Mouse (Mus musculus): ENCODE data around the gene Tmem126a. TPM values are rescaled to one million over a fixed set of nuclear protein-coding genes. Genes with fewer than 3 reads are reported as not detected.

The Tmem126a gene
- polyA plus RNA-seq (2016; fragmentation: Nextera tagmentation; extraction: Ambion mirVana), result 143 and 146 TPM in 2 replicates

DNA sequence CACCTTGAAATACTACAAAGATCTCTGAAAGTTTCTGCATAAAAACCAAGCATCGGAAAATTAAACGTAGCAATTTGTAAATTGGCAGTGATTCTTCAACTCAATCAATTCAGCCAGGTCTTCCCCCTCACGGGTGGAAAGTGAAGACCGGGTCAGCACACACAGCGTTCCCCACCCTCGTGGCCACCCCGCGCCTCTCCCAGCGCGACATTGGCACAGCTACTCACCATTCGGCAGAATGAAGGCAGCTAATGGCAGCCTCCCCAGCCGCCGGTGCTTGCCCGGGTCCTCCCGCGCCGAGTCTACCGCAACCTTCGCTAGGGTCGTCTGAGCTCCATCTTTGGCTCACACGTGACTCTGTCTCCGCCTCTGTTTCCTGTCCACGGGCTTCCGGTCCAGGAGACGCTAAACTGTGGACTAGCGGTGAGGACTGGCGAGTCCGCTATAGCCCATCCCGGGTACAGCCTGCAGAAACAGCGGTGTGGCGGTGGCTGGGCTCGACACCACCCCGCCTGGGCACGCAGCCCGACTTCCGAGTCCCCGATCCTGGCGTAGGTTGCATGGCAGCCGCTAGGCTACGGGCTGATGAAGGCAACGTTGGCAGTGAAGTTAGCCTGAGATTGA lies at the start of gene Tmem126a:
Gene Tmem126a, minus strand, starts transcription at position 385 of the 624 bp plus-strand sequence.
- peak; percentile 91 for DNase-seq (ENCODE audit: low spot score)
- Histone ChIP-seq H3K27ac (replicated peaks) (peak within 1 kb of the TSS; percentile 91), H3K9me3 (replicated peaks) (no peaks in the 10 kb centered on the region), H3K4me3 (peak within 1 kb of the TSS; percentile 77), H3K27me3 (ENCODE audit: low read depth, poor library complexity, severe bottlenecking) (no peaks in the 10 kb centered on the region), H3K36me3 (peaks cover 25% of the 10 kb centered on the region), H3K4me1 (peaks cover 18% of the 10 kb centered on the region)
- WGBS, result under 1% methylated on average over 41 of the region's 41 CpGs

DNA sequence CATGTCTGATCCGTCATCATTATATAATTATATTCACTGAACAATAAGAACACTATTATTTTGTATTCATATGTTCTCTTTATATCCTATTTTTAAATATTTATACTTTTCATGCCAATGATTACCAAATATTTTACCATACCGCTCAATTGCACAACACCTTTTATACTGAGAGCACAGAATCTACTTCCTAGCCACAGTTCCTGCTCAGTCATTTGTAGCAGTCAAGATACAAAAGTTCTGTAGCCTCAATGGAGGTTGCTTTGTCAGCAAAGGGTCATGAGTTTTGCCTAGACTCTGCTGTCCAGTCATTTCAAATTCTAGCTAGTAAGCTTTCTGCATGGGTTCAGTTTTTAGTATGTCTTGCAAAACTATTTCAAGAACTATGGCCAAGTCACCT lies 25.6 kb upstream of the Tmem126a start:
- WGBS, result 84% methylated on average over 2 of the region's 2 CpGs
- H3K4me3 ChIP-seq, result no peak overlapping the region
- no peaks in the 10 kb centered on the region for H3K9me3 ChIP-seq (replicated peaks)
- H3K27ac ChIP-seq (replicated peaks), result no peak overlapping the region
- H3K36me3 ChIP-seq, result no peaks in the 10 kb centered on the region
- no peaks in the 10 kb centered on the region for H3K4me1 ChIP-seq
- no peak for DNase-seq (ENCODE audit: low spot score)
- H3K27me3 ChIP-seq (ENCODE audit: low read depth, poor library complexity, severe bottlenecking), result peaks cover 1% of the 10 kb centered on the region; the same call in 1 of the 2 replicates

DNA sequence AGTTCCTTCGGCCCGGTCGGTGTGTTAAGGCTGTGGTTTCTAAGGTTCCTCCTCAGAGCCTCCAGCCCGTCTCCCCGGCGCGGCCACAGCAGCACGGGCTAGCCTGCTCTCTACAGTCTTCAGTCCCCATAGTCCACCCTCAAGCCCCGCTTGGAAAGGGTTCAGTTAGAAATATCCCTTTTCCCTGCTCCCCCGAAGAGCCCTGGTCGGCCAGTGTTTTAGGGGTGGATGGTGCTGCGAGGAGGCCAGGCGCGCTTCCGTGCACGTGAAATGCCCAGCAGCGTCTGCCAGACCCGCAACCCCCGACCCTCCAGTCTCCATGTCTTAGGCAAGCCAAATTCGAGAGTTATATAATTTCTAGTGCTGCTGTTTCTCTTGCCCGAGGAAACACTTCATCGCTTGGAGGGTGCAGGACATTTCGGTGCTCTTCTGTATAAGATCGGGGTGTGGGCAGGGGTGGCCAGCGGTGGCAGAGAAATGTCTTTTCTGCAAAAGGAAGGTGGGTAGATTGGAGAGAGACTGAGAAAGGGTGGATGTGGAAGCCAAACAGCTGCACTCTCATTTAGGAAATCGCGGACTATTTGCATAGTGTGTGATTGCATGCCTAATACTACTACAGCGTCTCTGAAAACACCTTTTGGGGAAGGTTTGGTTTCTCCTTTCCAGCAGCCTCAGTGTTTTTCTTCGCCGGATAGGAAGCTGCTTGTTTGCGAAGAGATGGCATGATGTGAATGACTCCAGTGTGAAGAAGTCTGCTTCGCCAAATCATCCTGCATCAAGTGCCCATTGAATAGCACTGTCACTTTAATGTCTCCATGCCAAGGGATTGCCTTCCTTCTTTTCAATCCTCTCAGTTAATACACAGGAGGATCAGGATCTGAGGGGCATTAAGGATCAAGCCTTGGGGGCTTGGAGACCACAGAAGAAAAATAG lies 19.6 kb upstream of the Tmem126a start, which contains the start of gene Dlg2:
Gene Dlg2, plus strand, starts transcription at position 360 of the 933 bp plus-strand sequence.
- no peaks in the 10 kb centered on the region for H3K36me3 ChIP-seq
- H3K4me1 ChIP-seq, result peaks cover 19% of the 10 kb centered on the region
- peak within 1 kb of the TSS; percentile 88 for H3K27ac ChIP-seq (replicated peaks)
- peak within 1 kb of the TSS; percentile 72 for H3K4me3 ChIP-seq
- peaks cover 9% of the 10 kb centered on the region; the same call in 1 of the 2 replicates for H3K27me3 ChIP-seq (ENCODE audit: low read depth, poor library complexity, severe bottlenecking)
- WGBS, result under 1% methylated on average over 32 of the region's 32 CpGs
- H3K9me3 ChIP-seq (replicated peaks), result no peaks in the 10 kb centered on the region
- DNase-seq (ENCODE audit: low spot score), result no peak

DNA sequence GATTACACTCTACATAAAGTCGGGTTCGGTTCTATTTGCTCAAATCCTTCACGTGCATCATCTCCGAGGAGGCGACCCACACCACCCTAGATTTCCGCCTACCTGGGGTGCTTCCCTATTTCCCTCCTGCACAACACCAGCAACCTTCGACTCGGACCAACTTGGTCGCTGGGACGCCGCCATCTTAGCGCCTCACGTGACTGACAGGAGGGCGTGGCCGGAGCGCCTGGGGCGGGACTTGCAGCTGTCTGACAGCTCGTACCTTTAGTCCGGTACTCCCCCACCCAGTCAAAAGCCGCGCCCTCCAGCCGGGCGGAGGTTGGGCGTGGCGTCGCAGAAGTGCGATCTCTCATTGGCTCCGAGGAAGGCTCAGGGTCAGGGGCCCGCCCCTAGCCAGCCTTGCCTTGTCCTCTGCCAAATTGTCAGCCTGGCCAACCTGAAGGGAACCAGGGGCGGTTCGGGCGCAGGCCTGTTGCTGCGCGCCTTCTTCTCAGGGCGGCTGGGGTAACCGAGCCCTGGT lies 18.8 kb upstream of the Tmem126a start, which contains the start of gene Tmem126b:
Gene Tmem126b, minus strand, starts transcription at position 209 of the 520 bp plus-strand sequence.
- Histone ChIP-seq H3K27me3 (ENCODE audit: low read depth, poor library complexity, severe bottlenecking) (peaks cover 9% of the 10 kb centered on the region; the same call in 1 of the 2 replicates), H3K36me3 (no peaks in the 10 kb centered on the region), H3K4me1 (peaks cover 19% of the 10 kb centered on the region), H3K27ac (replicated peaks) (peak within 1 kb of the TSS; percentile 88), H3K9me3 (replicated peaks) (no peaks in the 10 kb centered on the region), H3K4me3 (peak within 1 kb of the TSS; percentile 72)
- peak; percentile 98 for DNase-seq (ENCODE audit: low spot score)
- under 1% methylated on average over 36 of the region's 36 CpGs for WGBS

DNA sequence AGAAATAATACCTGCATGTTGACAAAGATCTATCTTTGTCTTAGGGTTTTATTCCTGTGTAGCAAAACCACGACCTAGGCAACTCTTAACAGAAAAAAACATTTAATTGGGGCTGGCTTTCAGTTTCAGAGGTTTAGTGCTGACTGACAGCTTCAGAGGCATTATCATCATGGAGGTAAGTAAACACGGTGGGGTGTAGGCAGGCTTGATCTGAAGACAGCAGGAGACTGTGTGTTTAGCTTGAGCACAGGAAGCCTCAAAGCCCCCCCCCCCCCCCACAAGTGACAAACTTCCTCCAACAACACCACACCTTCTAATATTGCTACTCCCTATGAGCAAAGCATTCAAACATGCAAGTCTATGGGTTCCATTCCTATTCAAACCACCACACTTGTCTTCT lies 16.5 kb upstream of the Tmem126a start:
- Histone ChIP-seq H3K27me3 (ENCODE audit: low read depth, poor library complexity, severe bottlenecking) (peaks cover 9% of the 10 kb centered on the region; the same call in 1 of the 2 replicates), H3K27ac (replicated peaks) (no peak overlapping the region), H3K4me3 (no peak overlapping the region), H3K36me3 (peaks cover 17% of the 10 kb centered on the region), H3K4me1 (peaks cover 19% of the 10 kb centered on the region), H3K9me3 (replicated peaks) (no peaks in the 10 kb centered on the region)
- DNase-seq (ENCODE audit: low spot score), result no peak
- 80% methylated on average over 2 of the region's 2 CpGs for WGBS

DNA sequence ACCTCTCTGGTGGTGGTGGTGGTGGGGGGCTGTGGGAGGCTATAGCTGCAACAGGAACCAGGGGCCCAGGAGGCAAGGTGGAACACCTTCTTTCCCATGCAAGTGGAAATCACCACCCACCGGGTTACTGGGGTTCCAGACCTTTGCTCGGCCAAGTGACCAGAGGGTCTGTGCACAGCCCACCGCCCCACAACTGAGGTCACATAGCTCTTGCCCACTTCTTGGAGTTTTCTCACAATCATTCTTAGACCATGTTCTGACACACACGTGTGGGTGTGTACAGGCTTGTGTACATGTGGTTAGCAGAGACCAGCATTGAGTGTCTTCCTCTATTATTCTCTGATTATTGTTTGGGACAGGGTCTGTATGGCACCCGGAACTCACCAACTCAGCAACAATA lies 4.4 kb upstream of the Tmem126a start:
- Histone ChIP-seq H3K36me3 (no peaks in the 10 kb centered on the region), H3K4me3 (no peak overlapping the region), H3K4me1 (peaks cover 8% of the 10 kb centered on the region), H3K27ac (replicated peaks) (no peak overlapping the region), H3K27me3 (ENCODE audit: low read depth, poor library complexity, severe bottlenecking) (no peaks in the 10 kb centered on the region), H3K9me3 (replicated peaks) (no peaks in the 10 kb centered on the region)
- DNase-seq (ENCODE audit: low spot score), result peak; percentile 9
- WGBS, result 92% methylated on average over 5 of the region's 5 CpGs

DNA sequence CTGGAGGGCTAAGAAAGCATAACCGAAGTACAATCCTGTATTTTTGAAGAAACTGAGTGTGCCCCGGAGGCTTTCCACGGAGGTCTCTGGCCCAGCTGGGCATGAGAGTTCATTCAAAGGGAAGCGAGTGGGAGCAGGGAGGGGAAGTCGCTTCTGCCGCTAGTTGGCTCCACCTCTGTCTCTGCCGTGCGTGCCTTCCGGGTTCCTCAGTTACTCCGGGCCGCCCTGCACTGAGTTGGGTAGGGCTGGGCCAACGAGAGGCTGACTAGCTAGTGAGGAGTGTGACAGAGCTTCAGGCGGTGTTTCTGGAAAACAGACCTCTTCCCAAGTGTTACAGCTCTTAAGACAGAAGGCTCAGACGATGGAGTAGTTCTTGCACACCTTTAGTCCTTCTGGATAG lies 3.9 kb upstream of the Tmem126a start:
- Histone ChIP-seq H3K4me3 (peak overlapping the region; percentile 7; the same call in 1 of the 2 replicates), H3K27me3 (ENCODE audit: low read depth, poor library complexity, severe bottlenecking) (no peaks in the 10 kb centered on the region), H3K36me3 (no peaks in the 10 kb centered on the region), H3K9me3 (replicated peaks) (no peaks in the 10 kb centered on the region), H3K4me1 (peaks cover 13% of the 10 kb centered on the region), H3K27ac (replicated peaks) (no peak overlapping the region)
- DNase-seq (ENCODE audit: low spot score), result peak; percentile 32
- WGBS, result 20% methylated on average over 14 of the region's 14 CpGs

DNA sequence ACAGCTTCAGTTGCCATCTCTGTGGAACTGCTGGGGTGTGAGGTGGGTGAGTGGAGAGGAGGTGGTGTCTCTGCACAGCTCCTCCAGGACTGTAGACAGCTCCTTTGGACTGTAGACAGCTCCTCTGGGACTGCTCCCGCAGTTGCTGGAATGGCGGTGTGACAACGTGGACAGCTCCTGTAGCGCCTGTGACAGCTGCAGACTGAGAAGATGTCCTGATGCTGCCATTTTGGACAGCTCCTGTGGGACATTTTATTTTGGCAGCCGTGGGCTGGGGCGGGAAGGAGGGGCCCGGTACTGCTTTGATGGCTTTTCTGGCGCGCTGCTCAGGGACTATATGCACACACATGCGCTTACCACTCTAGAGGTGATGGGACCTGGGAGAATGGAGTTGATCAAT lies 3.3 kb upstream of the Tmem126a start:
- no peak for DNase-seq (ENCODE audit: low spot score)
- no peaks in the 10 kb centered on the region for H3K9me3 ChIP-seq (replicated peaks)
- H3K4me1 ChIP-seq, result peaks cover 18% of the 10 kb centered on the region
- H3K27me3 ChIP-seq (ENCODE audit: low read depth, poor library complexity, severe bottlenecking), result no peaks in the 10 kb centered on the region
- no peaks in the 10 kb centered on the region for H3K36me3 ChIP-seq
- no peak overlapping the region for H3K4me3 ChIP-seq
- 58% methylated on average over 10 of the region's 10 CpGs for WGBS
- no peak overlapping the region for H3K27ac ChIP-seq (replicated peaks)

DNA sequence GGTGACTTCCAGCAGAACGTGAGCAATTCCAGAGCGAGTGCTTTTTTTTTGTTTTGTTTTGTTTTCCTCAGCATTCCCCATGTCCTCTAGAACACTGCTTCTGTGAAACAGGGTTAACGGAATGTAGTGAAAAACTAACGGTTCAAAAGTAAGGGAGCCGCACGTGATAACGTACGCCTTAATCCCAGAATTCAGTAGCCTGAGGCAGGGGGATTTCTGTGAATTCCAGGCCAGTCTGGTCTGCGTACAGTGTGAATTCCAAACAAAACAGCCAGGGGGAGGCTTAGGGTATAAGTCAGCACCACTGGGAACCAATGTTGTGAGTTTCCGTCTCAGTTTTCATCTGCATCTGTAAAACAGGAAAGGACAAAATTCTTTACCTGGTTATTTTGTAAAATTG lies 488 bp upstream of the Tmem126a start:
- no peaks in the 10 kb centered on the region for H3K27me3 ChIP-seq (ENCODE audit: low read depth, poor library complexity, severe bottlenecking)
- no peaks in the 10 kb centered on the region for H3K9me3 ChIP-seq (replicated peaks)
- peak overlapping the region; percentile 77 for H3K4me3 ChIP-seq
- peaks cover 18% of the 10 kb centered on the region for H3K4me1 ChIP-seq
- 32% methylated on average over 10 of the region's 10 CpGs for WGBS
- peak; percentile 22 for DNase-seq (ENCODE audit: low spot score)
- peaks cover 21% of the 10 kb centered on the region for H3K36me3 ChIP-seq
- peak overlapping the region; percentile 91 for H3K27ac ChIP-seq (replicated peaks)

DNA sequence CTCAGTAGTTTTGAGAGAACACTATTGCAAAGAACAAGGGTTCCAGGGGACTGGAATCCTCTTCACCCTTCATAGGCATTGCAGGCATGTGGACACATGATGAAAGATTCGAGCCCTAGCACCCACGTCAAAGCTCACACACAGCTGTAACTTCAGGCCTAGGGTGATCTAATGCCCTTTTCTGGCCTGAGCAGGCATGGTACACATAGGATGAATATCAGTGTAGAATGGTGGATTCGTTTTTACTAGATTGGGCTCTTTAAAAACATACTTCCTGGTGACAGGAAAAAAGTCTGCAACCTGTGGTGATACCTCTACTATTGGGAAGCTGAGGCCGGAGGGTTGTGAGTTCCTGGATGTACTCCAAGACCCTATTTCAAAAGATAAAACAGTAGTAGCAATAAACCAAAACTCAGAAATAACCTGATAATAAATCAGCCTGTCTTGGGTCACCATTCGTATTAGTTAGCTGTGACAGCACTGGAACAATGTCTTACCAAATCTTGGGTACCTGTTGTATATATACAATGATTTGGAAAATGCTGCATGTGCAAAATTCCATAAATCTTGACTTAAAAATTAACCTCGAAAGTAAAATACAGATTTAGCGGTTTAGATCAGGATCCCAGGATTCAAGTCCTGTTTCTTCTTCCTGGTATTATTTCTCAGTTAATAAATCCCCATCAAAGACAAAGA lies 732 bp downstream of the Tmem126a start:
- H3K36me3 ChIP-seq, result peaks cover 32% of the 10 kb centered on the region
- H3K9me3 ChIP-seq (replicated peaks), result no peaks in the 10 kb centered on the region
- DNase-seq (ENCODE audit: low spot score), result no peak
- peak overlapping the region; percentile 91 for H3K27ac ChIP-seq (replicated peaks)
- H3K4me1 ChIP-seq, result peaks cover 18% of the 10 kb centered on the region
- H3K27me3 ChIP-seq (ENCODE audit: low read depth, poor library complexity, severe bottlenecking), result no peaks in the 10 kb centered on the region
- H3K4me3 ChIP-seq, result peak overlapping the region; percentile 77
- WGBS, result 43% methylated on average over 7 of the region's 7 CpGs

DNA sequence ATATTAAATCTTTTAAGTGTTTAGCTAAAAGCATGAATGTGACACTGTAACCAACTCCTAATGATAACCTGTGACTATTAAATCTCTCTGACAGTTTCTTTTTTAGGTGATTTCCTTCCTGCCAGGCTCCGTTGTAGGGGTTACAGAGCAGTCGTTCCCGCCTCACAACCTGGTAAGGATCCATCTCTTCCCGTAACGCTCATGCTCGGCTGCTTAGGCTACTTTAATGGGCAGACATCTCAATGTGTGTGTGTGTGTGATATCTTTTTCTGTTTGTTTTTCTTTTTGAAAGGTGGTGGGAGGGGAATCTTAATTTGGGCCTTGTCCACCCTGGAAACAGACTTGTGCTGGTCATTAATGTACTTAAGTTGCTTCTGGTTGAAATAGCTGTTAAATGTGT lies 12.8 kb downstream of the Tmem126a start:
- WGBS, result 0% methylated on average over 6 of the region's 6 CpGs
- H3K27ac ChIP-seq (replicated peaks), result peak overlapping the region; percentile 99

More for the DNA sequence above, 12.8 kb downstream of the Tmem126a start:
- H3K4me1 ChIP-seq, result peaks cover 18% of the 10 kb centered on the region
- H3K27me3 ChIP-seq (ENCODE audit: low read depth, poor library complexity, severe bottlenecking), result no peaks in the 10 kb centered on the region
- H3K36me3 ChIP-seq, result peaks cover 31% of the 10 kb centered on the region
- H3K4me3 ChIP-seq, result peak overlapping the region; percentile 99
- no peaks in the 10 kb centered on the region for H3K9me3 ChIP-seq (replicated peaks)
- no peak for DNase-seq (ENCODE audit: low spot score)

Measured in midbrain, embryonic 10.5 days (tissue).